Mouse (Mus musculus) CH12.LX (cell line): Measurements from ENCODE around the gene Prkg1. TPM values are rescaled to one million over a fixed set of nuclear protein-coding genes. Genes with fewer than 3 reads are reported as not detected.

ENCODE experiments used
- DNase-seq: peaks from one replicate; pipeline ENCODE4 v3.0.0-alpha.2; 2013; ENCODE audit errors: extremely low read depth
- H3K27ac ChIP-seq: 2 replicates; pipeline ENCODE4 v1.5.1; 2012; ENCODE audit warnings: low read depth, mild to moderate bottlenecking, control low read depth, moderate library complexity; ENCODE audit not compliant: insufficient read depth
- H3K27me3 ChIP-seq: replicated peaks from 2 replicates; pipeline ENCODE3; 2012; ENCODE audit warnings: inconsistent platforms
- H3K36me3 ChIP-seq, 2 experiments: replicated peaks in 1 of 2; 2 replicates each; pipeline versions ENCODE3 to v1.6.1; 2012; ENCODE audit warnings: inconsistent platforms in 1 of 2, low read length in 1 of 2, mild to moderate bottlenecking in 1 of 2, mixed read lengths in 1 of 2, moderate library complexity in 1 of 2; ENCODE audit not compliant: control insufficient read depth in 1 of 2, insufficient read depth in 1 of 2
- H3K4me1 ChIP-seq, 2 experiments: 2 replicates each; pipeline ENCODE4 v1.6.1; 2012; ENCODE audit warnings: inconsistent platforms in 1 of 2, moderate library complexity in 1 of 2; ENCODE audit not compliant: insufficient read depth in 2 of 2, control insufficient read depth in 1 of 2
- H3K4me2 ChIP-seq: 2 replicates; pipeline ENCODE4 v1.6.1; 2012; ENCODE audit warnings: low read depth, mild to moderate bottlenecking, control low read depth; ENCODE audit not compliant: poor library complexity, insufficient read depth, severe bottlenecking
- H3K4me3 ChIP-seq, 3 experiments: fragments of 150-350 bp in 1 of 3; sonication (generic) in 1 of 3; replicated peaks in 1 of 3; 2 replicates each; pipeline versions ENCODE3 to v1.5.1; 2011 to 2012; ENCODE audit warnings: low read depth in 2 of 3, low read length in 2 of 3, mild to moderate bottlenecking in 2 of 3, moderate library complexity in 2 of 3, control low read depth in 1 of 3, improper control_type of control experiment in 1 of 3, inconsistent platforms in 1 of 3, mixed read lengths in 1 of 3; ENCODE audit not compliant: poor library complexity in 1 of 3
- H3K79me2 ChIP-seq: replicated peaks from 2 replicates; pipeline ENCODE4 v1.6.1; 2012; ENCODE audit warnings: mild to moderate bottlenecking, moderate library complexity; ENCODE audit not compliant: control insufficient read depth, poor library complexity, insufficient read depth, severe bottlenecking; ENCODE audit errors: extremely low read depth
- H3K9ac ChIP-seq: 2 replicates; pipeline ENCODE4 v1.6.1; 2012; ENCODE audit warnings: low read depth, mild to moderate bottlenecking, control low read depth, moderate library complexity; ENCODE audit not compliant: insufficient read depth
- H3K9me3 ChIP-seq: replicated peaks from 2 replicates; pipeline ENCODE3; 2012; ENCODE audit warnings: low read length, inconsistent platforms, mixed read lengths
- BHLHE40 ChIP-seq: IDR thresholded peaks from 2 replicates; pipeline ENCODE4 v1.6.1; 2011; ENCODE audit warnings: mild to moderate bottlenecking, low read depth, low read length, improper control_type of control experiment
- CHD1 ChIP-seq: IDR thresholded peaks from 2 replicates; pipeline ENCODE4 v1.6.1; 2012; ENCODE audit warnings: low read depth, low read length, improper control_type of control experiment, inconsistent platforms
- CTCF ChIP-seq, 2 experiments: IDR thresholded peaks in 1 of 2; conservative IDR thresholded peaks in 1 of 2; 2 replicates each; pipeline ENCODE4 v1.5.1; 2011 to 2012; ENCODE audit warnings: low read depth in 2 of 2, low read length in 2 of 2, improper control_type of control experiment in 1 of 2, inconsistent platforms in 1 of 2, mild to moderate bottlenecking in 1 of 2, moderate library complexity in 1 of 2
- ETS1 ChIP-seq: conservative IDR thresholded peaks from 2 replicates; pipeline ENCODE4 v1.6.1; 2012; ENCODE audit warnings: low read depth, mild to moderate bottlenecking, inconsistent platforms, low read length, improper control_type of control experiment, moderate library complexity
- GABPA ChIP-seq: IDR thresholded peaks from 2 replicates; pipeline ENCODE4 v1.6.1; 2012; ENCODE audit warnings: low read depth, low read length, improper control_type of control experiment, inconsistent platforms; ENCODE audit not compliant: insufficient replicate concordance
- HCFC1 ChIP-seq: IDR thresholded peaks from 2 replicates; pipeline ENCODE4 v1.6.1; 2012; ENCODE audit warnings: low read depth, mild to moderate bottlenecking, inconsistent platforms, low read length, improper control_type of control experiment
- IRF4 ChIP-seq: IDR thresholded peaks from 2 replicates; pipeline ENCODE4 v1.6.1; 2014; ENCODE audit warnings: low read depth, mild to moderate bottlenecking, inconsistent platforms, low read length, improper control_type of control experiment
- JUN ChIP-seq: IDR thresholded peaks from 2 replicates; pipeline ENCODE4 v1.6.1; 2011; ENCODE audit warnings: low read depth, mild to moderate bottlenecking, low read length, improper control_type of control experiment, moderate library complexity; ENCODE audit not compliant: insufficient read depth
- MAX ChIP-seq: IDR thresholded peaks from 2 replicates; pipeline ENCODE4 v1.6.1; 2011; ENCODE audit warnings: low read length, improper control_type of control experiment
- MAZ ChIP-seq: IDR thresholded peaks from 2 replicates; pipeline ENCODE4 v1.6.1; 2012; ENCODE audit warnings: low read depth, mild to moderate bottlenecking, inconsistent platforms, low read length, improper control_type of control experiment, moderate library complexity
- MEF2A ChIP-seq: IDR thresholded peaks from 2 replicates; pipeline ENCODE4 v1.6.1; 2014; ENCODE audit warnings: low read depth, mild to moderate bottlenecking, inconsistent platforms, low read length, improper control_type of control experiment, borderline replicate concordance
- MYC ChIP-seq: IDR thresholded peaks from 2 replicates; pipeline ENCODE4 v1.6.1; 2011; ENCODE audit warnings: low read depth, mild to moderate bottlenecking, improper control_type of control experiment, low read length
- NRF1 ChIP-seq: IDR thresholded peaks from 2 replicates; pipeline ENCODE4 v1.6.1; 2014; ENCODE audit warnings: low read depth, mild to moderate bottlenecking, inconsistent platforms, low read length, improper control_type of control experiment, moderate library complexity
- PAX5 ChIP-seq: IDR thresholded peaks from 2 replicates; pipeline ENCODE4 v1.6.1; 2012; ENCODE audit warnings: low read length, inconsistent platforms, mixed read lengths
- POLR2AphosphoS2 ChIP-seq: IDR thresholded peaks from 2 replicates; pipeline ENCODE4 v1.6.1; 2011; ENCODE audit warnings: low read depth, low read length, improper control_type of control experiment
- RAD21 ChIP-seq: IDR thresholded peaks from 2 replicates; pipeline ENCODE4 v1.6.1; 2011; ENCODE audit warnings: low read depth, mild to moderate bottlenecking, low read length, improper control_type of control experiment, moderate library complexity
- RCOR1 ChIP-seq: conservative IDR thresholded peaks from 2 replicates; pipeline ENCODE4 v1.6.1; 2012; ENCODE audit warnings: low read depth, mild to moderate bottlenecking, inconsistent platforms, low read length, improper control_type of control experiment
- SMC3 ChIP-seq: IDR thresholded peaks from 2 replicates; pipeline ENCODE4 v1.6.1; 2011; ENCODE audit warnings: low read depth, low read length, improper control_type of control experiment
- TBP ChIP-seq: conservative IDR thresholded peaks from 2 replicates; pipeline ENCODE4 v1.6.1; 2011; ENCODE audit warnings: low read depth, low read length, improper control_type of control experiment
- TCF12 ChIP-seq: IDR thresholded peaks from 2 replicates; pipeline ENCODE4 v1.6.1; 2014; ENCODE audit warnings: low read depth, mild to moderate bottlenecking, inconsistent platforms, low read length, improper control_type of control experiment
- ZKSCAN1 ChIP-seq: IDR thresholded peaks from 2 replicates; pipeline ENCODE4 v1.6.1; 2012; ENCODE audit warnings: low read depth, inconsistent platforms, low read length, improper control_type of control experiment, borderline replicate concordance
- ZNF384 ChIP-seq: IDR thresholded peaks from 2 replicates; pipeline ENCODE4 v1.6.1; 2012; ENCODE audit warnings: low read depth, low read length, improper control_type of control experiment, inconsistent platforms
- dilution Hi-C: fragments of 300-500 bp; cut with MboI; formaldehyde crosslinking; loops from 2 replicates; pipeline ENCODE4 v1.14.3; 2020; ENCODE audit warnings: low sequenced_read_pairs; ENCODE audit not compliant: extremely low pct_unique_long_range_greater_than_20kb, extremely low pct_ligation_motif_present
- in situ Hi-C: fragments of 300-500 bp; cut with MboI; formaldehyde crosslinking; loops from 3 replicates; pipeline ENCODE4 v1.14.3; 2019; ENCODE audit warnings: low sequenced_read_pairs, low pct_ligation_motif_present, low pct_unique_long_range_greater_than_20kb, mixed read lengths
- polyA plus RNA-seq: library from polyadenylated mRNA; unstranded; fragments of >175 nt; gene quantifications from 2 replicates; pipeline ENCODE4 v1.2.1, GENCODE M21; 2012; ENCODE audit warnings: low read depth; ENCODE audit not compliant: insufficient read length
- total RNA-seq, 2 experiments: library from RNA; depleted of rRNA; stranded (reverse); fragments of 300-350 nt in 1 of 2; fragments of >200 nt in 1 of 2; gene quantifications; 2 replicates each; pipeline ENCODE4 v1.2.3; 2012 to 2014

Gene Prkg1
- total and polyA plus RNA-seq, 3 experiments, result not detected

GRCm38 (mm10) chr19:30664269-30664668 lies 1100.6 kb downstream of the Prkg1 start:
- Histone ChIP-seq H3K9ac (no peak overlapping the region), H3K27me3 (no peaks in the 10 kb centered on the region), H3K9me3 (no peaks in the 10 kb centered on the region), H3K4me3 (no peak overlapping the region), H3K79me2 (no peaks in the 10 kb centered on the region)
- DNase-seq, result peak; percentile 63
- TF ChIP-seq SMC3 (peak; percentile 60), CTCF (conservative IDR thresholded peaks at IDR 0.05 in 1 of 2, IDR thresholded peaks at IDR 0.05 in 1 of 2; ENCODE audit: low read depth in 2 of 2, low read length in 2 of 2) (peak; percentile 42 to 75; a peak in 3 of 4 replicates), RAD21 (peak; percentile 79), HCFC1 (no peak), BHLHE40 (no peak)
- TF ChIP-seq, all 38 proteins: peak for 3
- no peak overlapping the region for H3K27ac ChIP-seq
- H3K36me3 ChIP-seq, result no peaks in the 10 kb centered on the region
- in situ Hi-C loops, result no loop called here
- dilution Hi-C loops, result no loop called here
- H3K4me2 ChIP-seq, result no peak overlapping the region
- H3K4me1 ChIP-seq, result peaks cover 0 to 3% of the 10 kb centered on the region in 2 experiments; a peak in 1 of 4 replicates

GRCm38 (mm10) chr19:30642629-30643170 lies 1122.1 kb downstream of the Prkg1 start:
- in situ Hi-C loops, result no loop called here
- dilution Hi-C loops, result no loop called here
- TF ChIP-seq IRF4 (no peak), MYC (no peak), TCF12 (no peak), HCFC1 (no peak), TBP (no peak), NRF1 (no peak), JUN (no peak), ZKSCAN1 (no peak), GABPA (no peak)

GRCm38 (mm10) chr19:30637471-30637870 lies 1127.4 kb downstream of the Prkg1 start:
- H3K79me2 ChIP-seq, result no peaks in the 10 kb centered on the region
- no peaks in the 10 kb centered on the region for H3K9me3 ChIP-seq
- H3K9ac ChIP-seq, result no peak overlapping the region
- in situ Hi-C loops, result no loop called here
- no peaks in the 10 kb centered on the region; a peak in 1 of 4 replicates for H3K4me1 ChIP-seq
- dilution Hi-C loops, result no loop called here
- H3K27me3 ChIP-seq, result no peaks in the 10 kb centered on the region
- no peak overlapping the region for H3K4me2 ChIP-seq
- no peak for DNase-seq
- H3K4me3 ChIP-seq, result no peak overlapping the region
- no peaks in the 10 kb centered on the region for H3K36me3 ChIP-seq
- TF ChIP-seq ZNF384 (no peak), MAX (no peak), GABPA (no peak), CHD1 (no peak), MEF2A (no peak), MAZ (no peak), POLR2AphosphoS2 (no peak), JUN (no peak), ETS1 (no peak), MYC (no peak), PAX5 (no peak), RCOR1 (no peak)
- TF ChIP-seq, all 38 proteins: peak for 0
- H3K27ac ChIP-seq, result no peak overlapping the region

More at GRCm38 (mm10) chr19:30642629-30643170, 1122.1 kb downstream of the Prkg1 start:
- no peak overlapping the region for H3K4me3 ChIP-seq
- H3K9ac ChIP-seq, result no peak overlapping the region
- no peaks in the 10 kb centered on the region for H3K9me3 ChIP-seq
- no peak overlapping the region for H3K27ac ChIP-seq
- H3K36me3 ChIP-seq, result no peaks in the 10 kb centered on the region
- H3K79me2 ChIP-seq, result no peaks in the 10 kb centered on the region
- DNase-seq, result no peak
- no peaks in the 10 kb centered on the region for H3K27me3 ChIP-seq
- no peaks in the 10 kb centered on the region; a peak in 1 of 4 replicates for H3K4me1 ChIP-seq
- H3K4me2 ChIP-seq, result no peak overlapping the region
